Mouse (Mus musculus): Measurements from ENCODE around the gene 4933412E24Rik. TPM values are rescaled to one million over a fixed set of nuclear protein-coding genes. Genes with fewer than 3 reads are reported as not detected.

4933412E24Rik gene
- not detected in 2 replicates for polyA plus RNA-seq (2015; fragmentation: Nextera tagmentation; extraction: Ambion mirVana)

GRCm38 (mm10) chr15:60016513-60016912 lies at the start of gene 4933412E24Rik:
Gene 4933412E24Rik, minus strand, starts transcription at chr15:60016613.

Data from skeletal muscle tissue, postnatal 0 days (tissue).